Comparison of ENCODE assay signal across 22 mouse cellular contexts in genomic region chr13:30879871-30880270, GRCm38 (mm10).
A peak's percentile ranks its signal among the peaks of the same experiment; 100 is the strongest.
DNase-seq lines count a peak whose midpoint lies in the region; ATAC-seq and TF ChIP-seq lines count a peak whose summit lies in the region.
"Had no signal": no experiment of that assay in that cellular context is flagged by ENCODE, and none has a peak within 500 bp of the region (broad histone marks: within the 10 kb centered on the region; RNA-seq: fewer than 3 reads in every experiment).

No protein-coding gene starts in this region.

- no peak overlapping the region for H3K4me2 ChIP-seq in hindbrain, postnatal 0 days (ENCODE audit: low read depth, low read length)
- no peak overlapping the region for H3K4me2 ChIP-seq in hindbrain, embryonic 16.5 days (ENCODE audit: low read length)
- H3K4me2 ChIP-seq: liver, embryonic 11.5 days; neural tube, embryonic 15.5 days had no signal

- H3K27me3 ChIP-seq in hindbrain, postnatal 0 days (ENCODE audit: insufficient read depth, low read length): no peaks in the 10 kb centered on the region
- no peaks in the 10 kb centered on the region for H3K27me3 ChIP-seq in hindbrain, embryonic 16.5 days (replicated peaks; ENCODE audit: control insufficient read depth, insufficient read depth, low read length)
- H3K27me3 ChIP-seq: megakaryocyte, embryonic 14.5 days; neural tube, embryonic 15.5 days; Patski had no signal

- peaks cover 28% of the 10 kb centered on the region; the same call in 1 of the 2 replicates for H3K36me3 ChIP-seq in hindbrain, postnatal 0 days (ENCODE audit: insufficient read depth, low read length)
- H3K36me3 ChIP-seq in hindbrain, embryonic 16.5 days (ENCODE audit: control insufficient read depth, insufficient read depth, low read length): peaks cover 15% of the 10 kb centered on the region

- ATAC-seq in cerebellum, adult (ENCODE audit: insufficient number of reproducible peaks, low FRiP score, low TSS enrichment): no peak; the same call in 1 of the 2 replicates
- no peak for ATAC-seq in hindbrain, postnatal 0 days
- ATAC-seq in hindbrain, embryonic 16.5 days: no peak
- ATAC-seq: CD4-positive, CD25-positive, alpha-beta regulatory T cell, adult 4 months; Patski had no signal

- H3K9me3 ChIP-seq in hindbrain, postnatal 0 days (ENCODE audit: low read length): no peaks in the 10 kb centered on the region
- H3K9me3 ChIP-seq in hindbrain, embryonic 16.5 days (ENCODE audit: control insufficient read depth, low read length): no peaks in the 10 kb centered on the region
- H3K9me3 ChIP-seq: heart, embryonic 10.5 days; limb, embryonic 10.5 days; megakaryocyte, embryonic 14.5 days; neural tube, embryonic 15.5 days had no signal

- TF ChIP-seq CTCF in hindbrain, postnatal 0 days (IDR thresholded peaks at IDR 0.05; ENCODE audit: low read depth): no peak

- intact Hi-C loops in gastrocnemius, postnatal 36 days (cut with DNase I): loop anchor here (10.0 kb wide), 1 partner anchor 315 kb away; no protein-coding TSS in a partner anchor

- H3K27ac ChIP-seq in hindbrain, postnatal 0 days: no peak overlapping the region
- no peak overlapping the region for H3K27ac ChIP-seq in hindbrain, embryonic 16.5 days (ENCODE audit: low read depth, low read length)
- H3K27ac ChIP-seq: heart, embryonic 10.5 days; limb, embryonic 10.5 days; neural tube, embryonic 15.5 days had no signal

- 79% methylated on average over 1 of the region's 1 CpGs for WGBS in hindbrain, postnatal 0 days
- WGBS in hindbrain, embryonic 16.5 days: 95% methylated on average over 1 of the region's 1 CpGs

- DNase-seq in cerebellum, adult 18-20 months: peak; percentile 32
- peak; percentile 29 for DNase-seq in hindbrain, postnatal 0 days (ENCODE audit: low spot score)
- DNase-seq in cerebellum, adult 9-10 months: peak; percentile 23
- peak; percentile 20 for DNase-seq in gonadal fat pad, adult 2 months (ENCODE audit: low read depth)
- DNase-seq in gastrocnemius, postnatal 36 days: no peak
- DNase-seq: adrenal gland, postnatal 14 days; gastrocnemius, postnatal 25 days; kidney, adult 9 months; kidney, postnatal 25 days; lung, adult 2 months; midbrain, embryonic 14.5 days; right cerebral cortex, postnatal 4 days had no signal

- H3K9ac ChIP-seq in hindbrain, postnatal 0 days (replicated peaks; ENCODE audit: low read length): no peak overlapping the region
- no peak overlapping the region for H3K9ac ChIP-seq in hindbrain, embryonic 16.5 days (ENCODE audit: low read depth, low read length)
- H3K9ac ChIP-seq: neural tube, embryonic 15.5 days had no signal

- H3K4me1 ChIP-seq in hindbrain, postnatal 0 days (ENCODE audit: insufficient read depth, low read length): no peaks in the 10 kb centered on the region
- no peaks in the 10 kb centered on the region for H3K4me1 ChIP-seq in hindbrain, embryonic 16.5 days (ENCODE audit: control insufficient read depth, insufficient read depth, low read depth, low read length)
- H3K4me1 ChIP-seq: heart, embryonic 10.5 days; limb, embryonic 10.5 days; megakaryocyte, embryonic 14.5 days; neural tube, embryonic 15.5 days had no signal

- H3K4me3 ChIP-seq in hindbrain, postnatal 0 days (ENCODE audit: low read length): no peak overlapping the region
- no peak overlapping the region for H3K4me3 ChIP-seq in hindbrain, embryonic 16.5 days (ENCODE audit: low read length)
- H3K4me3 ChIP-seq: erythroblast, embryonic 14.5 days; heart, embryonic 10.5 days; limb, embryonic 10.5 days; megakaryocyte, embryonic 14.5 days; neural tube, embryonic 15.5 days had no signal

Comparison
In these comparisons a context has a peak if more than half of its experiments do, and no peak if none do; other contexts are left out.
1. DNase-seq: peak in cerebellum, adult 18-20 months (2 of 2), hindbrain, postnatal 0 days (single experiment), cerebellum, adult 9-10 months (single experiment) and gonadal fat pad, adult 2 months (single experiment); none in gastrocnemius, postnatal 36 days (0 of 2).